Mouse (Mus musculus) intestine, embryonic 15.5 days (tissue): Measurements from ENCODE around the gene P3h2. TPM values are rescaled to one million over a fixed set of nuclear protein-coding genes. Genes with fewer than 3 reads are reported as not detected.

ENCODE experiments used
- ATAC-seq: fragments of 200-750 bp; cut with Nextera tagmentation; 2 replicates; pipeline ENCODE4 v1.8.0; 2017; ENCODE audit warnings: moderate TSS enrichment, moderate library complexity
- H3K27ac ChIP-seq: fragments of 300-500 bp; sonication (generic); 2 replicates; pipeline ENCODE4 v1.5.1; 2015; ENCODE audit warnings: mild to moderate bottlenecking, inconsistent platforms
- H3K27me3 ChIP-seq: fragments of 300-500 bp; sonication (generic); replicated peaks from 2 replicates; pipeline ENCODE4 v1.6.1; 2015; ENCODE audit warnings: inconsistent platforms
- H3K36me3 ChIP-seq: fragments of 300-500 bp; sonication (generic); 2 replicates; pipeline ENCODE4 v1.6.1; 2015; ENCODE audit warnings: inconsistent platforms
- H3K4me1 ChIP-seq: fragments of 300-500 bp; sonication (generic); replicated peaks from 2 replicates; pipeline ENCODE4 v1.6.1; 2015; ENCODE audit warnings: inconsistent platforms
- H3K4me2 ChIP-seq: fragments of 300-500 bp; sonication (generic); replicated peaks from 2 replicates; pipeline ENCODE4 v1.6.1; 2015; ENCODE audit warnings: mild to moderate bottlenecking, inconsistent platforms
- H3K4me3 ChIP-seq: fragments of 300-500 bp; sonication (generic); replicated peaks from 2 replicates; pipeline ENCODE4 v1.5.1; 2015; ENCODE audit warnings: inconsistent platforms
- H3K9ac ChIP-seq: fragments of 300-500 bp; sonication (generic); 2 replicates; pipeline ENCODE4 v1.6.1; 2015; ENCODE audit warnings: inconsistent platforms
- H3K9me3 ChIP-seq: fragments of 300-500 bp; sonication (generic); 2 replicates; pipeline ENCODE4 v1.6.1; 2016; ENCODE audit warnings: inconsistent platforms
- WGBS: fragments of 180-500 bp; shearing (Covaris S2); methylation state at CpG from one replicate; pipeline ENCODE4 v1.1.7; 2015; 5-methylcytosine and 5-hydroxymethylcytosine counted together
- polyA plus RNA-seq: library from polyadenylated mRNA; unstranded; fragments of >200 nt; fragmentation: Nextera tagmentation; extraction: Ambion mirVana; gene quantifications from 2 replicates; pipeline ENCODE4 v1.2.1, GENCODE M21; 2015

Gene P3h2
- polyA plus RNA-seq, 1 experiment from 2014 or later: 3.0 TPM

GRCm38 (mm10) chr16:25942261-25942660 lies 163.3 kb downstream of the P3h2 start:
- H3K9me3 ChIP-seq: no peaks in the 10 kb centered on the region
- 69% methylated on average over 4 of the region's 4 CpGs for WGBS
- no peaks in the 10 kb centered on the region for H3K4me1 ChIP-seq
- H3K4me2 ChIP-seq: no peak overlapping the region
- no peak for ATAC-seq
- H3K27me3 ChIP-seq: no peaks in the 10 kb centered on the region
- no peak overlapping the region for H3K9ac ChIP-seq
- H3K36me3 ChIP-seq: no peaks in the 10 kb centered on the region
- H3K4me3 ChIP-seq: no peak overlapping the region
- H3K27ac ChIP-seq: no peak overlapping the region

- no peaks in the 10 kb centered on the region for H3K36me3 ChIP-seq
- no peak overlapping the region for H3K9ac ChIP-seq
- no peaks in the 10 kb centered on the region for H3K9me3 ChIP-seq
- H3K4me1 ChIP-seq: no peaks in the 10 kb centered on the region
- H3K27ac ChIP-seq: no peak overlapping the region
- WGBS: 87% methylated on average over 2 of the region's 2 CpGs
- no peak for ATAC-seq
- H3K4me3 ChIP-seq: no peak overlapping the region
- no peak overlapping the region for H3K4me2 ChIP-seq
- no peaks in the 10 kb centered on the region for H3K27me3 ChIP-seq
Observed at GRCm38 (mm10) chr16:25934181-25934580, 171.4 kb downstream of the P3h2 start.

- WGBS: 52% methylated on average over 1 of the region's 1 CpGs
- no peak overlapping the region for H3K4me3 ChIP-seq
- no peak for ATAC-seq
Observed at GRCm38 (mm10) chr16:25912185-25912584, 193.4 kb downstream of the P3h2 start.

More at GRCm38 (mm10) chr16:25912185-25912584, 193.4 kb downstream of the P3h2 start:
- H3K9me3 ChIP-seq: no peaks in the 10 kb centered on the region
- no peaks in the 10 kb centered on the region for H3K27me3 ChIP-seq
- no peaks in the 10 kb centered on the region for H3K4me1 ChIP-seq
- H3K36me3 ChIP-seq: no peaks in the 10 kb centered on the region
- no peak overlapping the region for H3K4me2 ChIP-seq
- no peak overlapping the region for H3K27ac ChIP-seq
- no peak overlapping the region for H3K9ac ChIP-seq
